Mouse (Mus musculus) activated CD4-positive, CD25-positive, alpha-beta regulatory T cell (primary cell): ENCODE measurements around the gene Stambp. TPM values are rescaled to one million over a fixed set of nuclear protein-coding genes. Genes with fewer than 3 reads are reported as not detected.

Source experiments
- polyA plus RNA-seq, 2 experiments: library from polyadenylated mRNA; unstranded; fragments of 100-300 nt; shearing (Covaris generic); gene quantifications; one replicate each; pipeline ENCODE4 v1.2.1; 2017

Stambp gene
- polyA plus RNA-seq, result 10 to 100 TPM; 26.0 to 33.6 TPM

DNA sequence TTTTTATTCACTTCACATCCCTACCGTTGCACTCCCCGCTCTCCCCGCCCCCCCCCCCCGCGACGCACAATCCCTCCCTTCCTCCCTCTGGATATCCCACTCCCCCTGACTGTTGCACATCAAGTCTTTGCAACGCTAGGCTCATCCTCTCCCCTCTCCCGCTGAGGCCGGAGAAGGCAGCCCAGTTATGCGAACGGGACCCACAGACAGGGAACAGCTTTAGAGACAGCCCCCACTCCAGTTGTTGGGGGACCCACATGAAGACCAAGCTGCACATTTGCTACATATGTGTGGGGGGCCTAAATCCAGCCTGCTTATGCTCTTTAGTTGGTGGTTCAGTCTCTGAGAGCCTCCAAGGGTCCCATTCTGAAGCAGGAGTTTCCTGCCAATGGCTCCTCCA is at the start of gene Stambp:
Gene Stambp (minus strand): TSS at position 59 of the 400 bp plus-strand sequence.

DNA sequence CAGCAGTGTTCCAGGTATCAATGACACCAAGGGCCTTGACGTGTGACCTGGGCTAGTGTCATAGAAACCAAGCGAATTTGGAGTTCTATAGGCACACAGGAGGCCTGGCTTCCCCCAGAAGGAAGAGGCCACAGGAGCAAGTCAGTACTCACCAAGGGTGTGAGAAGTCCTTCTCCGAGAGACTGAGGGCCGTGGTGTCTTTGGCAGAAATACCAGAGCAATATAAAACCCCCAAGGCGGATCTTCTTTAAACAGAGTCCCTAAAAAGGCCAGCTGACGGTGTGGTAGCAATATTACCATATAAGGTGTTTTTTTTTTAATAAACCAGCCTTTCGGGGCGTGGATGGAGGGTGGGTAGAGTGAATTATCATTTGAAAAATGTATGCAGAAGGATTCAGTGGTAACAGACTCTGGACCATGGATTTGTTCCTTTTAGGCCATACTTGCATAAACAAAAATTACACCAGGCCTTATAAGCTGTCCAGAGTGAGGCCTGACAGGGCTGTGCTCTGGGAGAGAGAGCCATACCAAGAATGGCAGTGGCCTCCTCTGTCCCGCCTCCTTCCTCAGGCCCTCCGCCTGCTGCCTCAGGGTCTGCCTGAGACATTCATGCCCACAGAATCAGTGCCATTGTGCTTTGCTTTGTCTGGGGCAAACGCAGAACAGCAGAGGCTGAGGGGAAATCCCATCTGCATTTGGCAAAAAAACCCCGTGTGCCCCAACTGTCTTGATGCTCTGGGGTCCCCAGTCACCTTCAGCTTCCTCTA is 36.3 kb downstream of the Stambp start, which contains the start of gene Actg2:
Gene Actg2 (minus strand): TSS at position 238 of the 767 bp plus-strand sequence.

DNA sequence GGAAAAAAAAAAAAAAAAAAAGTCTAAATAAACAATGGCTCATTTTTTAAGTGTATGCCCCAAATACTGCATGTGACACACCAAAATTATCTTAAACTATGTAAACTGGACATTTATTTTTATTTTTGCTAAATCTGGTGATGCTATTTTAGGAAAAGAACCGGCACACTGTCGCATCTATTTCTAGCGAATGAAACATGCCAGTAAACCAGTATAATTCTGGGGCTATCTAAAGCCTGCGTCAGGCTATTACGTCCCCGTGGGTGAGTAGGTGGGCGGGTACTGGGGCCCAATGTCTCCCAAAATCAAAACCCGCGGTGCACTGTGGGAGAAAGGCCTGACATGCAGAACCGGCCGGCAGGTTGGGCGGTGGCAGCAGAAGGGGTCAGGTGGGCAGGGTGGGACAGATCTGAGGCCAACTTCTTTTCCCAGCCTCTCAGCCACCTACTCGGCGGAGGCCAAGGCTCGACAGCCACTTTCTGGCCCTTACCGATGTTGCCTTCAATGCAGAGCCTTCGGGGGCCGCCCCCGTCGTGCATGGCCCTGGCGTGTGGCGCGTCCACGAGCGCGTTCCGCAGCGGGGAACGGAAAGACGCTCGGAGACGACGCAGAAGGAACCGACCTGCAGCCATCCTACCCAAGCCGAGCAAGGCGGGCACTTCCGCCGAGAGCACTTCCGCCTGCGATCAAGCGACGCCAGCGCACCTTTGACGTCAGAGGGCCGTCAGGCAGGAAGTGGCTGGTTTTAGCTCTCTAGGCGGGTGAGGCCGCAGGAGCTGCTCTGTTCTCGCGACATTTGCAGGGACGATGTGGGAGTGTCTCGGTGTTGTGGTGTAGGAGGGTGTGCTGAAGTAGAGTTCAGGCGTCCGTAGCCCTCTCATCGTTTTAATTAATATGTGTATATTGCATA is 66.0 kb downstream of the Stambp start, which contains the start of gene Dguok:
Gene Dguok (minus strand): TSS at position 712 of the 910 bp plus-strand sequence.

Other genes with a start within 250 kb of the Stambp start
- 10 to 100 TPM; 79.7 to 84.7 TPM for gene Mthfd2, start 246.8 kb downstream of the Stambp start, polyA plus RNA-seq
- gene Mob1a, start 246.7 kb downstream of the Stambp start, polyA plus RNA-seq, result 100 to 1,000 TPM; 129 to 176 TPM
- gene Bola3, start 223.6 kb downstream of the Stambp start, polyA plus RNA-seq, result 100 to 1,000 TPM in 1 of 2 experiments, 10 to 100 TPM in 1; 97.1 to 103 TPM
- 10 to 100 TPM; 45.8 to 52.3 TPM for gene Tet3, start 113.6 kb downstream of the Stambp start, polyA plus RNA-seq
- gene Dguok, start 65.8 kb downstream of the Stambp start, polyA plus RNA-seq, result 10 to 100 TPM; 88.8 to 89.1 TPM
- gene Actg2, start 36.5 kb downstream of the Stambp start, polyA plus RNA-seq, result 10 to 100 TPM; 16.3 to 18.2 TPM
- gene Clec4f, start 83.5 kb upstream of the Stambp start, polyA plus RNA-seq, result under 1 TPM in 1 of 2 experiments, not detected in 1; 0.14 TPM
- gene Cd207, start 105.1 kb upstream of the Stambp start, polyA plus RNA-seq, result not detected
- 1 to 10 TPM in 1 of 2 experiments, under 1 TPM in 1; 0.79 to 5.5 TPM for gene Vax2, start 138.5 kb upstream of the Stambp start, polyA plus RNA-seq
- not detected for gene Atp6v1b1, start 170.3 kb upstream of the Stambp start, polyA plus RNA-seq
- not detected for gene Ankrd53, start 189.9 kb upstream of the Stambp start, polyA plus RNA-seq
- 100 to 1,000 TPM in 1 of 2 experiments, 10 to 100 TPM in 1; 91.3 to 113 TPM for gene Tex261, start 203.1 kb upstream of the Stambp start, polyA plus RNA-seq
- 10 to 100 TPM; 17.5 to 19.9 TPM for gene Nagk, start 222.3 kb upstream of the Stambp start, polyA plus RNA-seq